In genomic region chr6:144480648-144481528, GRCm38 (mm10) we compare ENCODE assay signal across 12 mouse cellular contexts.
DNase-seq lines count a peak whose midpoint lies in the region; ATAC-seq lines count a peak whose summit lies in the region.
"Had no signal": no experiment of that assay in that cellular context is flagged by ENCODE, and none has a peak within 500 bp of the region (broad histone marks: within the 10 kb centered on the region; RNA-seq: fewer than 3 reads in every experiment).

No protein-coding gene starts in this region.

- no peak overlapping the region for H3K4me2 ChIP-seq in kidney, embryonic 14.5 days (replicated peaks; ENCODE audit: low read depth, low read length)
- no peak overlapping the region for H3K4me2 ChIP-seq in forebrain, embryonic 15.5 days (replicated peaks)

- H3K4me3 ChIP-seq in kidney, embryonic 14.5 days (ENCODE audit: low read length), result no peak overlapping the region
- no peak overlapping the region for H3K4me3 ChIP-seq in forebrain, embryonic 15.5 days
- peak overlapping the region; percentile 27 for H3K4me3 ChIP-seq in midbrain, embryonic 10.5 days

- WGBS in kidney, embryonic 14.5 days, result 17% methylated on average over 5 of the region's 5 CpGs
- WGBS in forebrain, embryonic 15.5 days, result 2% methylated on average over 5 of the region's 5 CpGs
- 3% methylated on average over 5 of the region's 5 CpGs for WGBS in midbrain, embryonic 10.5 days

- H3K27ac ChIP-seq in kidney, embryonic 14.5 days (ENCODE audit: low read depth, low read length), result no peak overlapping the region
- H3K27ac ChIP-seq in forebrain, embryonic 15.5 days (replicated peaks), result peak overlapping the region; percentile 38
- H3K27ac ChIP-seq in midbrain, embryonic 10.5 days (replicated peaks), result peak overlapping the region; percentile 86
- H3K27ac ChIP-seq: macrophage had no signal

- DNase-seq in kidney, adult 8-10 months, result no peak
- DNase-seq in midbrain, embryonic 10.5 days (ENCODE audit: low spot score), result peak; percentile 68
- peak; percentile 91 for DNase-seq in retina, embryonic 14.5 days (ENCODE audit: low spot score)
- DNase-seq in thymus, postnatal 36 days, result no peak
- no peak for DNase-seq in left cerebral cortex, postnatal 10 days (ENCODE audit: extremely low spot score in 1 of 2, low spot score in 2 of 2)
- DNase-seq in frontal cortex, adult 2 months (ENCODE audit: extremely low spot score in 1 of 2, low spot score in 1 of 2), result no peak
- DNase-seq: adrenal gland, postnatal 10 days; cerebellum, adult 9-10 months; kidney, adult 18-20 months had no signal

- H3K9ac ChIP-seq in kidney, embryonic 14.5 days (ENCODE audit: low read depth, low read length), result no peak overlapping the region
- H3K9ac ChIP-seq in forebrain, embryonic 15.5 days (replicated peaks), result no peak overlapping the region

- peak; percentile 57; the same call in 1 of the 2 replicates for ATAC-seq in kidney, embryonic 14.5 days (ENCODE audit: low FRiP score, low TSS enrichment)
- ATAC-seq in forebrain, embryonic 15.5 days (replicated peaks), result peak; percentile 88

- no peaks in the 10 kb centered on the region for H3K27me3 ChIP-seq in kidney, embryonic 14.5 days (ENCODE audit: control insufficient read depth, insufficient read depth, low read length)
- no peaks in the 10 kb centered on the region for H3K27me3 ChIP-seq in forebrain, embryonic 15.5 days
- H3K27me3 ChIP-seq in midbrain, embryonic 10.5 days (ENCODE audit: low read depth, poor library complexity, severe bottlenecking), result peaks cover 15% of the 10 kb centered on the region

- intact Hi-C loops in left cerebral cortex, postnatal 10 days (cut with DNase I), result no loop called here

- H3K4me1 ChIP-seq in kidney, embryonic 14.5 days (ENCODE audit: control insufficient read depth, insufficient read depth, low read length), result no peaks in the 10 kb centered on the region
- peaks cover 39% of the 10 kb centered on the region for H3K4me1 ChIP-seq in forebrain, embryonic 15.5 days
- H3K4me1 ChIP-seq in midbrain, embryonic 10.5 days, result peaks cover 39% of the 10 kb centered on the region

- no peaks in the 10 kb centered on the region for H3K9me3 ChIP-seq in kidney, embryonic 14.5 days (ENCODE audit: control insufficient read depth, low read length)
- H3K9me3 ChIP-seq in forebrain, embryonic 15.5 days, result peaks cover 3% of the 10 kb centered on the region; the same call in 1 of the 2 replicates
- no peaks in the 10 kb centered on the region; the same call in 1 of the 2 replicates for H3K9me3 ChIP-seq in midbrain, embryonic 10.5 days (replicated peaks)

- H3K36me3 ChIP-seq in kidney, embryonic 14.5 days (ENCODE audit: control insufficient read depth, insufficient read depth, low read length), result no peaks in the 10 kb centered on the region
- H3K36me3 ChIP-seq in forebrain, embryonic 15.5 days, result no peaks in the 10 kb centered on the region
- no peaks in the 10 kb centered on the region for H3K36me3 ChIP-seq in midbrain, embryonic 10.5 days

Comparison
In these comparisons a context has a peak if more than half of its experiments do, and no peak if none do; other contexts are left out.
1. DNase-seq: peak in midbrain, embryonic 10.5 days (single experiment) and retina, embryonic 14.5 days (single experiment); none in kidney, adult 8-10 months (0 of 2), thymus, postnatal 36 days (0 of 2), left cerebral cortex, postnatal 10 days (0 of 2) and frontal cortex, adult 2 months (0 of 2).